Mouse (Mus musculus): Measurements from ENCODE around the gene Etv3.
"Not testable (repeated sequence)": the region's sequence is repeated elsewhere in the genome, so short reads cannot be mapped to it uniquely, and the experiment has no call there.

Etv3 gene

GRCm38 (mm10) chr3:87521126-87521525 lies 4.1 kb upstream of the Etv3 start:
- no peak for DNase-seq

- no peak for DNase-seq
These were observed 3.4 kb upstream of the Etv3 start for GRCm38 (mm10) chr3:87521833-87522232.

GRCm38 (mm10) chr3:87523701-87524100 lies 1.5 kb upstream of the Etv3 start:
- DNase-seq, result no peak

GRCm38 (mm10) chr3:87525837-87526570 lies 797 bp downstream of the Etv3 start:
- no peak for DNase-seq

GRCm38 (mm10) chr3:87527139-87527538 lies 1.9 kb downstream of the Etv3 start:
- no peak for DNase-seq

- DNase-seq, result no peak
These were observed 2.8 kb downstream of the Etv3 start for GRCm38 (mm10) chr3:87528021-87528420.

GRCm38 (mm10) chr3:87528841-87529240 lies 3.6 kb downstream of the Etv3 start:
- DNase-seq, result no peak

- peak; percentile 79 for DNase-seq
These were observed 4.4 kb downstream of the Etv3 start for GRCm38 (mm10) chr3:87529568-87529967.

GRCm38 (mm10) chr3:87530234-87530633 lies 5.0 kb downstream of the Etv3 start:
- no peak for DNase-seq

- no peak for DNase-seq
These were observed 8.6 kb downstream of the Etv3 start for GRCm38 (mm10) chr3:87533667-87534378.

GRCm38 (mm10) chr3:87538034-87538433 lies 12.8 kb downstream of the Etv3 start:
- DNase-seq, result peak; percentile 29

GRCm38 (mm10) chr3:87540028-87540675 lies 14.9 kb downstream of the Etv3 start:
- DNase-seq, result no peak

- DNase-seq, result no peak
These were observed 15.5 kb downstream of the Etv3 start for GRCm38 (mm10) chr3:87540714-87541113.

- no peak for DNase-seq
These were observed 17.4 kb downstream of the Etv3 start for GRCm38 (mm10) chr3:87542481-87543215.

- no peak for DNase-seq
These were observed 20.3 kb downstream of the Etv3 start for GRCm38 (mm10) chr3:87545554-87545953.

GRCm38 (mm10) chr3:87546291-87546721 lies 21.1 kb downstream of the Etv3 start:
- no peak for DNase-seq

GRCm38 (mm10) chr3:87549908-87550307 lies 24.7 kb downstream of the Etv3 start:
- no peak for DNase-seq

GRCm38 (mm10) chr3:87552327-87552726 lies 27.1 kb downstream of the Etv3 start:
- DNase-seq, result no peak

GRCm38 (mm10) chr3:87553196-87553935 lies 28.2 kb downstream of the Etv3 start:
- no peak for DNase-seq

GRCm38 (mm10) chr3:87554859-87555258 lies 29.7 kb downstream of the Etv3 start:
- DNase-seq, result not testable (repeated sequence)

- no peak for DNase-seq
These were observed 30.9 kb downstream of the Etv3 start for GRCm38 (mm10) chr3:87556109-87556531.

- no peak for DNase-seq
These were observed 31.6 kb downstream of the Etv3 start for GRCm38 (mm10) chr3:87556668-87557278.
